Mouse (Mus musculus) layer of hippocampus, adult 9-11 months (tissue): ENCODE measurements at regions not wholly inside any gene's neighbourhood (a gene's known extent, or its start where the extent isn't known, plus 50 kb on each side); places are given as distances from the start of the nearest gene placed in this dataset.

Experiments used
- DNase-seq: peaks from one replicate; pipeline ENCODE4 v3.0.0; 2022

DNA sequence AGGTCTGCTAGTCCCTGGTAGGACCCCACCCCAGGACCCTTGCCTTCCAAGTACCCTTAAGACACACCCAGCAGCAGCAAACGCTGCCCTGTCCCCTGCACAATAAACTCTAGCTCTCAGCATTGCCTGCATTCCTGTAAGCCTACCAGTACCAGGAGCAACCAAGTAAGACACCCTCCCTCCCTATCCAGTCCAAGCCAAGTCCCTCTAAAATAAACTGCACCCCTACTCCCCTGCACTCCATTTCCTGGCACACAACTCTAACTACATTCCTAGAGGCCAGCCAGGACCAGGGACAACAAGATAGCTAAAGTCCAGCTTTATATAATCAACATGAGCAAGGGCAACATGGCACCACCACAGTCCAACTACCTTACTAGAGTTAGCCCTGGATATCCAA is 103.5 kb downstream of the Ids start:
- no peak for DNase-seq

DNA sequence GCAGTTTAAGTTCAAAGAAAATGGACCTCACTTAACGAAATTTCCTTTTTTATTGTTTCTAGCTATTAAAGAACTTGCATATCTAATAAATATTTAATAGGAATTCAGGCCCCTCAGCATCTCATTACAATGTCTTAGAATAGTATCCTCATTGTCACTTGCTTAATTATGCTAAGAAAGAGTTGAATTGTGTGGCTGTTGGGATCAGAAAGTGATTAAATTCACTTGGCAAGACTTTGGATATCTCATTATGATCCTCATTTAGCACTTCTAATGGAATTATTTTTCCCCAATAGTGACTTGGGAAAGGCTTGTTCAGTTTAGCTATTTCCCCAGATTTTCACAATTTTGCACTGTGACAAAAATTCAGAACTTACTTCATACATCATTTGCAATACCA is 148.9 kb downstream of the Ids start:
- no peak for DNase-seq

GRCm38 (mm10) chrX:70184427-70185090 is 180.3 kb downstream of the Ids start:
- DNase-seq: no peak

DNA sequence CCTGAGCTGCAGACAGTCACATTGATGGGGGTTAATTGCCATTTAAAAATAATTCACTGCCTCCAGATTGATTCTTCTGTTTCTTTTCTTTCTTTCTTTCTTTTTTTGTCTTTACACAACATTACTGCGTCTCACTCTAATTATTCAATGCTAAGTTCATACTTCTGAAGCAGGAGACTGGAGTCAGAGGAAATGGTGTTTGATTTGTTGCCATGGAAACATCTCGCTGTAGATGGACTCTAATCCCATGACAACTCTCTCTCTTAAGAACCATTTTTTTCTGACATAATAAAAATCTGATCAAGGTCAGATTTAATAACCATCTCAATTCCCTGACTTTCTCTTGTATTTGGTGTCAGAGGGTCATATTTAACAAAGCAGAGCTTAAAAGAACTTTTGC is 195.1 kb downstream of the Ids start:
- DNase-seq: no peak

DNA sequence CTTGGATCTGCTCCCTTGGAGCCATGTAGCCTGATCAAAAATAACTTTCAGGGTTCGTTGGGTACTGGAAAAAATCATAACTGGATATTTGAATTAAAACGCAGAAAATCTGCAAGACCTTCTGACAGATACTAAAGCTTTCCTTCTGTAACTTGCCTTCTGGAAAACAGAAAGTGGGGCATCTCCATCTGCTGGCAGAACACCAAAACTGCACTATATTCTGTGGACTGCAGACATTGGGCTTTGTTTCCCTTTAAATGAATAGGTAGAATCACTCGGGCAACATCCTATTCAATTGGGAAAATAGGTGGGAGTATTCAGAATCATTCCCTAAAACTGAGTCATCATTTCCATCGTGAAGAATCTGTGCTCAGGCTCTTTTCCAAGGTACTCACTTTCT is 203.9 kb downstream of the Ids start:
- DNase-seq: peak; percentile 6
